In genomic region chr13:13954931-13955330, GRCm38 (mm10) we compare ENCODE assay signal across 8 mouse cellular contexts. TPM values are rescaled to one million over a fixed set of nuclear protein-coding genes. Genes with fewer than 3 reads are reported as not detected.
DNase-seq lines count a peak whose midpoint lies in the region; ATAC-seq lines count a peak whose summit lies in the region.

No protein-coding gene starts in this region.

- peak overlapping the region; percentile 81 for H3K4me2 ChIP-seq in embryonic facial prominence, embryonic 14.5 days (ENCODE audit: low read depth, low read length)
- H3K4me2 ChIP-seq in heart, embryonic 15.5 days, result peak overlapping the region; percentile 82

- peak; percentile 49 to 63 for DNase-seq in heart, adult 18-20 months
- no peak for DNase-seq in heart, adult 11 months
- peak; percentile 47 for DNase-seq in NIH3T3 (ENCODE audit: low read depth)
- peak; percentile 56 for DNase-seq in embryonic facial prominence, embryonic 14.5 days (ENCODE audit: low spot score)
- peak; percentile 22 to 28 for DNase-seq in left cerebral cortex, postnatal 25 days (ENCODE audit: low spot score in 2 of 2)
- DNase-seq in splenic B cell, adult 2 months (ENCODE audit: low read depth, low spot score), result peak; percentile 51

- peak; percentile 16; the same call in 1 of the 2 replicates for ATAC-seq in embryonic facial prominence, embryonic 14.5 days (ENCODE audit: low read depth)
- ATAC-seq in heart, embryonic 15.5 days (replicated peaks; ENCODE audit: insufficient number of reproducible peaks, insufficient read depth, low FRiP score, low read depth), result peak; percentile 20

- H3K4me1 ChIP-seq in embryonic facial prominence, embryonic 14.5 days (ENCODE audit: control insufficient read depth, insufficient read depth, low read length), result 0 out of 2 replicates have a peak, but pooled peaks cover 2% of the 10 kb centered on the region
- H3K4me1 ChIP-seq in heart, embryonic 15.5 days (replicated peaks), result peaks cover 14% of the 10 kb centered on the region

- no peaks in the 10 kb centered on the region for H3K36me3 ChIP-seq in embryonic facial prominence, embryonic 14.5 days (ENCODE audit: control insufficient read depth, insufficient read depth, low read length)
- no peaks in the 10 kb centered on the region for H3K36me3 ChIP-seq in heart, embryonic 15.5 days
- no peaks in the 10 kb centered on the region for H3K36me3 ChIP-seq in macrophage (ENCODE audit: inconsistent target)
- H3K36me3 ChIP-seq in splenic B cell, adult 2 months (ENCODE audit: control insufficient read depth, insufficient read depth, low read length, poor library complexity, severe bottlenecking), result no peaks in the 10 kb centered on the region

- H3K9me3 ChIP-seq in embryonic facial prominence, embryonic 14.5 days (ENCODE audit: control insufficient read depth, low read length), result no peaks in the 10 kb centered on the region
- no peaks in the 10 kb centered on the region for H3K9me3 ChIP-seq in heart, embryonic 15.5 days (replicated peaks)

- intact Hi-C loops in left cerebral cortex, postnatal 25 days (cut with DNase I), result loop anchor here (1.0 to 2.0 kb wide), 3 partner anchors 66 to 108 kb away; partner anchors contain the start of genes Arid4b, Ggps1 and Tbce

- peak overlapping the region; percentile 92 for H3K4me3 ChIP-seq in embryonic facial prominence, embryonic 14.5 days (ENCODE audit: low read depth, low read length)
- peak overlapping the region; percentile 79 for H3K4me3 ChIP-seq in heart, embryonic 15.5 days
- H3K4me3 ChIP-seq in macrophage (ENCODE audit: inconsistent target), result peak overlapping the region; percentile 51

- peaks cover 16% of the 10 kb centered on the region; the same call in 1 of the 2 replicates for H3K79me2 ChIP-seq in macrophage (ENCODE audit: inconsistent target)

- H3K9ac ChIP-seq in embryonic facial prominence, embryonic 14.5 days (ENCODE audit: low read depth, low read length), result peak overlapping the region; percentile 80
- peak overlapping the region; percentile 85 for H3K9ac ChIP-seq in heart, embryonic 15.5 days

- WGBS in embryonic facial prominence, embryonic 14.5 days, result 2% methylated on average over 21 of the region's 29 CpGs
- under 1% methylated on average over 29 of the region's 29 CpGs for WGBS in heart, embryonic 15.5 days
- WGBS in macrophage (ENCODE audit: missing documents), result under 1% methylated on average over 29 of the region's 29 CpGs

- no peaks in the 10 kb centered on the region for H3K27me3 ChIP-seq in embryonic facial prominence, embryonic 14.5 days (replicated peaks; ENCODE audit: control insufficient read depth, insufficient read depth, low read length)
- H3K27me3 ChIP-seq in heart, embryonic 15.5 days, result no peaks in the 10 kb centered on the region
- no peaks in the 10 kb centered on the region for H3K27me3 ChIP-seq in splenic B cell, adult 2 months (ENCODE audit: control insufficient read depth, insufficient read depth, low read length, poor library complexity, severe bottlenecking)

- H3K27ac ChIP-seq in embryonic facial prominence, embryonic 14.5 days (replicated peaks; ENCODE audit: low read depth, low read length), result peak overlapping the region; percentile 87
- H3K27ac ChIP-seq in heart, embryonic 15.5 days, result peak overlapping the region; percentile 80
- H3K27ac ChIP-seq in macrophage, result no peak overlapping the region

RNA-seq across cellular contexts. Expression of gene B3galnt2, which starts 0.7 kb away (rescaled TPM):
- total RNA-seq in heart, adult 18-20 months (2021), result 10 to 100 TPM; 26.3 to 31.3 TPM
- polyA plus RNA-seq in embryonic facial prominence, embryonic 14.5 days (2014; fragmentation: Nextera tagmentation; extraction: Ambion mirVana), result 29.6 and 32.9 TPM in 2 replicates
- 13.9 and 22.5 TPM in 2 replicates for polyA plus RNA-seq in heart, embryonic 15.5 days (2015; fragmentation: Nextera tagmentation; extraction: Ambion mirVana)
- 10 to 100 TPM; 10.7 to 14.2 TPM for total RNA-seq in left cerebral cortex, postnatal 25 days (2021)
- 10 to 100 TPM; 11.5 to 41.7 (median 23.1) TPM for total RNA-seq in macrophage (2018; cell fraction: chromatin; rRNA removed)
- 1 to 10 TPM; 4.1 to 8.1 (median 5.9) TPM for total RNA-seq in macrophage (2018; cell fraction: cytosol; rRNA removed)
- total RNA-seq in macrophage (2018; cell fraction: nucleus; rRNA removed), result 10 to 100 TPM in 25 of 26 experiments, 1 to 10 TPM in 1; 9.2 to 35.2 (median 14.3) TPM
- polyA plus RNA-seq in macrophage (2018), result 3.9 to 8.0 TPM (median 6.2 TPM) in 3 replicates
